In genomic region chr1:53977806-53978513, GRCm38 (mm10) we compare ENCODE assay signal across 8 mouse cellular contexts.
DNase-seq lines count a peak whose midpoint lies in the region; ATAC-seq lines count a peak whose summit lies in the region.

No protein-coding gene starts in this region.

- ATAC-seq in midbrain, embryonic 15.5 days (replicated peaks), result no peak; the same call in 1 of the 2 replicates
- ATAC-seq in midbrain, embryonic 14.5 days (ENCODE audit: low FRiP score, low TSS enrichment), result no peak
- ATAC-seq in embryonic facial prominence, embryonic 13.5 days (ENCODE audit: insufficient number of reproducible peaks, insufficient read depth, low FRiP score, low TSS enrichment, low read depth), result no peak
- peak; percentile 33; the same call in 1 of the 2 replicates for ATAC-seq in kidney, embryonic 15.5 days (replicated peaks; ENCODE audit: low FRiP score)
- peak; percentile 33; the same call in 1 of the 2 replicates for ATAC-seq in stomach, embryonic 14.5 days (ENCODE audit: insufficient number of reproducible peaks, insufficient read depth, low FRiP score, low read depth)

- no peak overlapping the region for H3K9ac ChIP-seq in midbrain, embryonic 15.5 days
- H3K9ac ChIP-seq in midbrain, embryonic 14.5 days (replicated peaks; ENCODE audit: low read length), result no peak overlapping the region
- no peak overlapping the region for H3K9ac ChIP-seq in embryonic facial prominence, embryonic 13.5 days
- H3K9ac ChIP-seq in kidney, embryonic 15.5 days, result no peak overlapping the region
- no peak overlapping the region for H3K9ac ChIP-seq in stomach, embryonic 14.5 days (replicated peaks; ENCODE audit: low read depth, low read length)

- no peaks in the 10 kb centered on the region for H3K9me3 ChIP-seq in midbrain, embryonic 15.5 days
- H3K9me3 ChIP-seq in midbrain, embryonic 14.5 days (ENCODE audit: control insufficient read depth, low read length), result no peaks in the 10 kb centered on the region
- no peaks in the 10 kb centered on the region for H3K9me3 ChIP-seq in embryonic facial prominence, embryonic 13.5 days
- H3K9me3 ChIP-seq in kidney, embryonic 15.5 days (replicated peaks), result no peaks in the 10 kb centered on the region
- H3K9me3 ChIP-seq in stomach, embryonic 14.5 days (ENCODE audit: control insufficient read depth, low read depth, low read length), result no peaks in the 10 kb centered on the region

- H3K27me3 ChIP-seq in midbrain, embryonic 15.5 days (replicated peaks), result no peaks in the 10 kb centered on the region
- no peaks in the 10 kb centered on the region for H3K27me3 ChIP-seq in midbrain, embryonic 14.5 days (ENCODE audit: control insufficient read depth, insufficient read depth, low read length)
- no peaks in the 10 kb centered on the region for H3K27me3 ChIP-seq in embryonic facial prominence, embryonic 13.5 days
- no peaks in the 10 kb centered on the region for H3K27me3 ChIP-seq in kidney, embryonic 15.5 days
- no peaks in the 10 kb centered on the region for H3K27me3 ChIP-seq in stomach, embryonic 14.5 days (ENCODE audit: control insufficient read depth, insufficient read depth, low read length)

- H3K4me1 ChIP-seq in midbrain, embryonic 15.5 days, result no peaks in the 10 kb centered on the region
- no peaks in the 10 kb centered on the region for H3K4me1 ChIP-seq in midbrain, embryonic 14.5 days (ENCODE audit: control insufficient read depth, insufficient read depth, low read length)
- no peaks in the 10 kb centered on the region for H3K4me1 ChIP-seq in embryonic facial prominence, embryonic 13.5 days
- H3K4me1 ChIP-seq in kidney, embryonic 15.5 days, result no peaks in the 10 kb centered on the region
- H3K4me1 ChIP-seq in stomach, embryonic 14.5 days (ENCODE audit: control insufficient read depth, insufficient read depth, low read length), result no peaks in the 10 kb centered on the region

- H3K4me2 ChIP-seq in midbrain, embryonic 15.5 days, result no peak overlapping the region
- H3K4me2 ChIP-seq in midbrain, embryonic 14.5 days (ENCODE audit: low read length), result no peak overlapping the region
- peak overlapping the region; percentile 2; the same call in 1 of the 2 replicates for H3K4me2 ChIP-seq in embryonic facial prominence, embryonic 13.5 days
- H3K4me2 ChIP-seq in kidney, embryonic 15.5 days, result peak overlapping the region; percentile 31
- no peak overlapping the region for H3K4me2 ChIP-seq in stomach, embryonic 14.5 days (replicated peaks; ENCODE audit: low read depth, low read length)

- DNase-seq in midbrain, embryonic 14.5 days, result no peak
- no peak for DNase-seq in layer of hippocampus, adult 9-11 months
- DNase-seq in left cerebral cortex, adult 11 months (ENCODE audit: low spot score), result no peak
- no peak for DNase-seq in layer of hippocampus, adult 11-12 months (ENCODE audit: low spot score)

- peak overlapping the region; percentile 34; the same call in 1 of the 2 replicates for H3K27ac ChIP-seq in midbrain, embryonic 15.5 days
- H3K27ac ChIP-seq in midbrain, embryonic 14.5 days (replicated peaks; ENCODE audit: low read depth, low read length), result no peak overlapping the region
- peak overlapping the region; percentile 13; the same call in 1 of the 2 replicates for H3K27ac ChIP-seq in embryonic facial prominence, embryonic 13.5 days
- H3K27ac ChIP-seq in kidney, embryonic 15.5 days, result peak overlapping the region; percentile 85
- no peak overlapping the region; the same call in 1 of the 2 replicates for H3K27ac ChIP-seq in stomach, embryonic 14.5 days (ENCODE audit: low read length)

- no peaks in the 10 kb centered on the region for H3K36me3 ChIP-seq in midbrain, embryonic 15.5 days (replicated peaks)
- no peaks in the 10 kb centered on the region for H3K36me3 ChIP-seq in midbrain, embryonic 14.5 days (ENCODE audit: control insufficient read depth, insufficient read depth, low read length)
- no peaks in the 10 kb centered on the region for H3K36me3 ChIP-seq in embryonic facial prominence, embryonic 13.5 days
- H3K36me3 ChIP-seq in kidney, embryonic 15.5 days, result no peaks in the 10 kb centered on the region
- no peaks in the 10 kb centered on the region for H3K36me3 ChIP-seq in stomach, embryonic 14.5 days (ENCODE audit: control insufficient read depth, insufficient read depth, low read length)

- H3K4me3 ChIP-seq in midbrain, embryonic 15.5 days, result no peak overlapping the region
- H3K4me3 ChIP-seq in midbrain, embryonic 14.5 days (replicated peaks; ENCODE audit: low read depth, low read length), result no peak overlapping the region
- no peak overlapping the region for H3K4me3 ChIP-seq in embryonic facial prominence, embryonic 13.5 days
- H3K4me3 ChIP-seq in kidney, embryonic 15.5 days (replicated peaks), result peak overlapping the region; percentile 11
- H3K4me3 ChIP-seq in stomach, embryonic 14.5 days (ENCODE audit: low read depth, low read length), result no peak overlapping the region

- 79% methylated on average over 8 of the region's 8 CpGs for WGBS in midbrain, embryonic 15.5 days
- WGBS in midbrain, embryonic 14.5 days, result 87% methylated on average over 8 of the region's 8 CpGs
- WGBS in embryonic facial prominence, embryonic 13.5 days, result 70% methylated on average over 8 of the region's 8 CpGs
- 68% methylated on average over 8 of the region's 8 CpGs for WGBS in kidney, embryonic 15.5 days
- WGBS in stomach, embryonic 14.5 days, result 46% methylated on average over 8 of the region's 8 CpGs

Comparison
In these comparisons a context has a peak if more than half of its experiments do, and no peak if none do; other contexts are left out.
1. H3K27ac ChIP-seq: peak in midbrain, embryonic 15.5 days (single experiment), embryonic facial prominence, embryonic 13.5 days (single experiment) and kidney, embryonic 15.5 days (single experiment); none in midbrain, embryonic 14.5 days (single experiment) and stomach, embryonic 14.5 days (single experiment).
2. ATAC-seq: peak in kidney, embryonic 15.5 days (single experiment) and stomach, embryonic 14.5 days (single experiment); none in midbrain, embryonic 15.5 days (single experiment), midbrain, embryonic 14.5 days (single experiment) and embryonic facial prominence, embryonic 13.5 days (single experiment).
3. H3K4me2 ChIP-seq: peak in embryonic facial prominence, embryonic 13.5 days (single experiment) and kidney, embryonic 15.5 days (single experiment); none in midbrain, embryonic 15.5 days (single experiment), midbrain, embryonic 14.5 days (single experiment) and stomach, embryonic 14.5 days (single experiment).